Mouse (Mus musculus) hindbrain, embryonic 15.5 days (tissue): ENCODE results near the gene Cep95. TPM values are rescaled to one million over a fixed set of nuclear protein-coding genes. Genes with fewer than 3 reads are reported as not detected.
"Not testable (repeated sequence)": the region's sequence is repeated elsewhere in the genome, so short reads cannot be mapped to it uniquely, and the experiment has no call there.

Experiments used
- ATAC-seq: fragments of 200-750 bp; cut with Nextera tagmentation; 2 replicates; pipeline ENCODE4 v1.8.0; 2017; ENCODE audit warnings: low read depth, moderate number of reproducible peaks, moderate TSS enrichment; ENCODE audit not compliant: low FRiP score
- H3K27ac ChIP-seq: fragments of 300-500 bp; sonication (generic); replicated peaks from 2 replicates; pipeline ENCODE4 v1.5.1; 2015; ENCODE audit warnings: mild to moderate bottlenecking, inconsistent platforms
- H3K27me3 ChIP-seq: fragments of 300-500 bp; sonication (generic); 2 replicates; pipeline ENCODE4 v1.6.1; 2015; ENCODE audit warnings: control low read depth, inconsistent platforms
- H3K36me3 ChIP-seq: fragments of 300-500 bp; sonication (generic); 2 replicates; pipeline ENCODE4 v1.6.1; 2015; ENCODE audit warnings: control low read depth, inconsistent platforms
- H3K4me1 ChIP-seq: fragments of 300-500 bp; sonication (generic); replicated peaks from 2 replicates; pipeline ENCODE4 v1.6.1; 2015; ENCODE audit warnings: control low read depth, inconsistent platforms
- H3K4me2 ChIP-seq: fragments of 300-500 bp; sonication (generic); 2 replicates; pipeline ENCODE4 v1.6.1; 2015; ENCODE audit warnings: moderate library complexity, mild to moderate bottlenecking, inconsistent platforms
- H3K4me3 ChIP-seq: fragments of 300-500 bp; sonication (generic); 2 replicates; pipeline ENCODE4 v1.5.1; 2015; ENCODE audit warnings: mild to moderate bottlenecking, inconsistent platforms
- H3K9ac ChIP-seq: fragments of 300-500 bp; sonication (generic); 2 replicates; pipeline ENCODE4 v1.6.1; 2015; ENCODE audit warnings: inconsistent platforms
- H3K9me3 ChIP-seq: fragments of 300-500 bp; sonication (generic); 2 replicates; pipeline ENCODE4 v1.6.1; 2016; ENCODE audit warnings: control low read depth, inconsistent platforms
- WGBS: fragments of 180-500 bp; shearing (Covaris S2); methylation state at CpG from one replicate; pipeline ENCODE4 v1.1.7; 2015; 5-methylcytosine and 5-hydroxymethylcytosine counted together
- polyA plus RNA-seq: library from polyadenylated mRNA; unstranded; fragments of >200 nt; fragmentation: Nextera tagmentation; extraction: Ambion mirVana; gene quantifications from 2 replicates; pipeline ENCODE4 v1.2.1, GENCODE M21; 2015

The Cep95 gene
- polyA plus RNA-seq, 1 experiment from 2014 or later = 14.0 TPM

- H3K4me2 ChIP-seq = peak overlapping the region; percentile 67
- H3K9me3 ChIP-seq = no peaks in the 10 kb centered on the region
- no peak for ATAC-seq
- peaks cover 31% of the 10 kb centered on the region for H3K36me3 ChIP-seq
- under 1% methylated on average over 6 of the region's 6 CpGs for WGBS
- H3K27ac ChIP-seq = peak overlapping the region; percentile 100
- peak overlapping the region; percentile 66 for H3K4me3 ChIP-seq
- H3K27me3 ChIP-seq = no peaks in the 10 kb centered on the region
- H3K4me1 ChIP-seq = peaks cover 34% of the 10 kb centered on the region
- peak overlapping the region; percentile 85 for H3K9ac ChIP-seq
Measured at GRCm38 (mm10) chr11:106789649-106790048, 597 bp downstream of the Cep95 start.

GRCm38 (mm10) chr11:106793846-106794245 lies 4.8 kb downstream of the Cep95 start:
- H3K9me3 ChIP-seq = no peaks in the 10 kb centered on the region
- peaks cover 44% of the 10 kb centered on the region for H3K36me3 ChIP-seq
- no peak overlapping the region for H3K4me3 ChIP-seq
- peaks cover 13% of the 10 kb centered on the region for H3K4me1 ChIP-seq
- no peak for ATAC-seq
- no peaks in the 10 kb centered on the region for H3K27me3 ChIP-seq
- no peak overlapping the region for H3K27ac ChIP-seq
- no peak overlapping the region for H3K9ac ChIP-seq
- WGBS = 74% methylated on average over 4 of the region's 4 CpGs
- H3K4me2 ChIP-seq = no peak overlapping the region

GRCm38 (mm10) chr11:106795679-106796078 lies 6.6 kb downstream of the Cep95 start:
- Histone ChIP-seq H3K4me3 (no peak overlapping the region), H3K9me3 (no peaks in the 10 kb centered on the region), H3K27me3 (no peaks in the 10 kb centered on the region), H3K4me1 (peaks cover 3% of the 10 kb centered on the region; the same call in 1 of the 2 replicates), H3K36me3 (peaks cover 60% of the 10 kb centered on the region), H3K9ac (no peak overlapping the region), H3K4me2 (no peak overlapping the region), H3K27ac (no peak overlapping the region)
- 72% methylated on average over 9 of the region's 9 CpGs for whole genome bisulfite sequencing
- no peak for ATAC-seq

- no peak overlapping the region for H3K27ac ChIP-seq
- no peaks in the 10 kb centered on the region for H3K9me3 ChIP-seq
- H3K4me3 ChIP-seq = no peak overlapping the region
- 52% methylated on average over 10 of the region's 10 CpGs for WGBS
- ATAC-seq = no peak
- H3K27me3 ChIP-seq = no peaks in the 10 kb centered on the region
- H3K4me2 ChIP-seq = no peak overlapping the region
- no peak overlapping the region for H3K9ac ChIP-seq
- H3K4me1 ChIP-seq = 0 out of 2 replicates have a peak, but pooled peaks cover 3% of the 10 kb centered on the region
- peaks cover 63% of the 10 kb centered on the region for H3K36me3 ChIP-seq
Measured at GRCm38 (mm10) chr11:106802069-106802627, 13.1 kb downstream of the Cep95 start.

GRCm38 (mm10) chr11:106807442-106807841 lies 18.4 kb downstream of the Cep95 start:
- not testable (repeated sequence) for H3K27me3 ChIP-seq, ATAC-seq, H3K4me1 ChIP-seq, H3K27ac ChIP-seq, H3K9ac ChIP-seq, H3K9me3 ChIP-seq, H3K4me3 ChIP-seq, H3K4me2 ChIP-seq
- peaks cover 39% of the 10 kb centered on the region for H3K36me3 ChIP-seq
- 93% methylated on average over 1 of the region's 1 CpGs for WGBS

- WGBS = 90% methylated on average over 7 of the region's 7 CpGs
- no peaks in the 10 kb centered on the region for H3K4me1 ChIP-seq
- ATAC-seq = no peak
- H3K27ac ChIP-seq = no peak overlapping the region
- no peak overlapping the region for H3K4me2 ChIP-seq
- no peaks in the 10 kb centered on the region for H3K9me3 ChIP-seq
- no peak overlapping the region for H3K9ac ChIP-seq
- H3K4me3 ChIP-seq = no peak overlapping the region
- H3K27me3 ChIP-seq = no peaks in the 10 kb centered on the region
- peaks cover 67% of the 10 kb centered on the region for H3K36me3 ChIP-seq
Measured at GRCm38 (mm10) chr11:106812410-106813136, 23.5 kb downstream of the Cep95 start.

- H3K9ac ChIP-seq = no peak overlapping the region
- H3K36me3 ChIP-seq = peaks cover 67% of the 10 kb centered on the region
- H3K4me2 ChIP-seq = no peak overlapping the region
- ATAC-seq = 0 out of 2 replicates have a peak, but pooled peaks have one; percentile 11
- H3K27me3 ChIP-seq = no peaks in the 10 kb centered on the region
- H3K4me3 ChIP-seq = no peak overlapping the region
- H3K9me3 ChIP-seq = no peaks in the 10 kb centered on the region
- WGBS = 78% methylated on average over 14 of the region's 14 CpGs
- peaks cover 12% of the 10 kb centered on the region for H3K4me1 ChIP-seq
- no peak overlapping the region for H3K27ac ChIP-seq
Measured at GRCm38 (mm10) chr11:106814601-106815320, 25.7 kb downstream of the Cep95 start.

GRCm38 (mm10) chr11:106815331-106815730 lies 26.3 kb downstream of the Cep95 start:
- peaks cover 12% of the 10 kb centered on the region for H3K4me1 ChIP-seq
- no peak overlapping the region for H3K4me3 ChIP-seq
- H3K9me3 ChIP-seq = no peaks in the 10 kb centered on the region
- no peaks in the 10 kb centered on the region for H3K27me3 ChIP-seq
- H3K9ac ChIP-seq = no peak overlapping the region
- H3K36me3 ChIP-seq = peaks cover 70% of the 10 kb centered on the region
- no peak for ATAC-seq
- no peak overlapping the region for H3K4me2 ChIP-seq
- 86% methylated on average over 2 of the region's 2 CpGs for WGBS
- H3K27ac ChIP-seq = no peak overlapping the region

- Histone ChIP-seq H3K27ac (0 out of 2 replicates have a peak overlapping the region, but pooled peaks have one; percentile 8), H3K4me2 (no peak overlapping the region), H3K27me3 (no peaks in the 10 kb centered on the region), H3K4me1 (peaks cover 12% of the 10 kb centered on the region), H3K36me3 (peaks cover 71% of the 10 kb centered on the region), H3K9ac (no peak overlapping the region), H3K4me3 (no peak overlapping the region), H3K9me3 (no peaks in the 10 kb centered on the region)
- 96% methylated on average over 2 of the region's 2 CpGs for WGBS
- ATAC-seq = no peak
Measured at GRCm38 (mm10) chr11:106815761-106816160, 26.7 kb downstream of the Cep95 start.

GRCm38 (mm10) chr11:106816316-106816715 lies 27.3 kb downstream of the Cep95 start:
- 75% methylated on average over 7 of the region's 7 CpGs for WGBS
- peaks cover 15% of the 10 kb centered on the region for H3K4me1 ChIP-seq
- H3K27ac ChIP-seq = 0 out of 2 replicates have a peak overlapping the region, but pooled peaks have one; percentile 8
- H3K4me2 ChIP-seq = no peak overlapping the region
- H3K9ac ChIP-seq = no peak overlapping the region
- ATAC-seq = no peak
- H3K4me3 ChIP-seq = no peak overlapping the region
- H3K36me3 ChIP-seq = peaks cover 65% of the 10 kb centered on the region
- H3K9me3 ChIP-seq = no peaks in the 10 kb centered on the region
- H3K27me3 ChIP-seq = no peaks in the 10 kb centered on the region

- H3K4me2 ChIP-seq = no peak overlapping the region
- 81% methylated on average over 3 of the region's 3 CpGs for WGBS
- ATAC-seq = no peak
- peak overlapping the region; percentile 47; the same call in 1 of the 2 replicates for H3K27ac ChIP-seq
- no peaks in the 10 kb centered on the region for H3K27me3 ChIP-seq
- peaks cover 59% of the 10 kb centered on the region for H3K36me3 ChIP-seq
- peaks cover 15% of the 10 kb centered on the region for H3K4me1 ChIP-seq
- no peak overlapping the region for H3K9ac ChIP-seq
- H3K4me3 ChIP-seq = no peak overlapping the region
- H3K9me3 ChIP-seq = no peaks in the 10 kb centered on the region
Measured at GRCm38 (mm10) chr11:106817156-106817555, 28.1 kb downstream of the Cep95 start.

GRCm38 (mm10) chr11:106817808-106818207 lies 28.8 kb downstream of the Cep95 start:
- H3K27ac ChIP-seq = peak overlapping the region; percentile 56
- H3K4me2 ChIP-seq = no peak overlapping the region
- ATAC-seq = no peak
- WGBS = 83% methylated on average over 6 of the region's 6 CpGs
- H3K27me3 ChIP-seq = no peaks in the 10 kb centered on the region
- H3K36me3 ChIP-seq = peaks cover 57% of the 10 kb centered on the region
- H3K4me1 ChIP-seq = peaks cover 15% of the 10 kb centered on the region
- no peak overlapping the region for H3K4me3 ChIP-seq
- no peaks in the 10 kb centered on the region for H3K9me3 ChIP-seq
- no peak overlapping the region for H3K9ac ChIP-seq
